Mouse (Mus musculus): ENCODE data around the gene Arid4a. TPM values are rescaled to one million over a fixed set of nuclear protein-coding genes. Genes with fewer than 3 reads are reported as not detected.
"Not testable (repeated sequence)": the region's sequence is repeated elsewhere in the genome, so short reads cannot be mapped to it uniquely, and the experiment has no call there.

Arid4a gene
- total RNA-seq, 2 experiments from 2014 or later: 7.8 to 8.1 TPM

DNA sequence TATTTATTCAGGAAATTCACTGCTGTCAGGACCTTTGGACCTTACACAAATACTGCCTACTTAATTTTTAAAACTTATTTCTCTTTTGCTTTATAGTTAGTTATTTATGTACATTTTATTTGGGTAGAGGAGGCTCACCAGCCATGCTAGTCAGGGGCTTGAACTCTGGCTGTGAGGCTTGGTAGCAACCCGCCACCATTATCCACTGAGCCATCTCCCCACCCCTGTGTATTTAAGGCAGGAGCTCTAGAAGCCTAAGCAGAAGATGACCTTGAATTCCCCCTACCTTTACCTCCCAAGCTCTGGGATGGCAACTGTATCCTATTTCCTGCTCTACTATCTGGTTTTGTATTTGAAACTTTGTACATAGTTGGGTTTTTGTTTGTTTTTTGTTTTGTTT is 37.7 kb downstream of the Arid4a start:
- DNase-seq: no peak

- no peak for DNase-seq
Measured at GRCm38 (mm10) chr12:71055537-71055936, 39.7 kb downstream of the Arid4a start.

- DNase-seq: no peak
Measured at GRCm38 (mm10) chr12:71059741-71060140, 44.0 kb downstream of the Arid4a start.

DNA sequence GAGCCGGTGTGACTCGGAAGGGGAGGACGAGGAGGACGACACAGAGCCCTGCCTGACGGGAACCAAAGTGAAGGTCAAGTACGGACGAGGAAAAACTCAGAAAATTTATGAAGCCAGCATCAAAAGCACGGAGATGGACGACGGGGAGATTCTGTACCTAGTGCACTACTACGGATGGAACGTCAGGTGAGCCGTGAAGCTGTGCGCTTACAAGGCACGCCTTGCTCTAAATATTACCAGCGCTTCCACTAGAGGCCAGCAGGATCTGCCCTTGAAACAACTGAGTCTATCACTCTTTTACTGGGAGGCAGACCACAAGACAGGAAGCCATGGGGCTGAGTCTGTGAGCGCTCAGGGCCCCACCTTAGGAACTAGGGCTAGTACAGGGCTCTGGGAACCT is 54.1 kb downstream of the Arid4a start:
- DNase-seq: no peak

DNA sequence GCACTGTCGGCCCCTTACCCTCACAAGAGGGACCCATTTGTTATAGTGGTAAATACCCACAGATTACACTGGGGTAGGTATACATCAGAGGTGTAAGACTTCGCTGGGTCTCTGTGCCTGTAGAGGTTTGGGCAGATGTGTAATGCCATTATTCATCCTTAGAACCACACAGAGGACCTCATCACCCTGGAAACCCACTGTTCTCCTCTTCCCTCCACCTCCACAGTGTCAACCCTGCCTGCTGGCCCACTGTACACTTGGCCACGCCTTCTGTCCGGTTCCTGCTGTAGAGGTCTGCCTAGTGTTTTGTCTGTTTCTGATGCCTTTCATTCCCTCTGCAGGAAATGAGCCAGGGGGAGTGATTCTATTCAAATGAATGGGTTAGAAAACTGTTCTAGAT is 56.3 kb downstream of the Arid4a start:
- no peak for DNase-seq

GRCm38 (mm10) chr12:71073113-71073730 is 57.4 kb downstream of the Arid4a start:
- DNase-seq: no peak

- no peak for DNase-seq
Measured at GRCm38 (mm10) chr12:71086331-71086730, 70.5 kb downstream of the Arid4a start.

DNA sequence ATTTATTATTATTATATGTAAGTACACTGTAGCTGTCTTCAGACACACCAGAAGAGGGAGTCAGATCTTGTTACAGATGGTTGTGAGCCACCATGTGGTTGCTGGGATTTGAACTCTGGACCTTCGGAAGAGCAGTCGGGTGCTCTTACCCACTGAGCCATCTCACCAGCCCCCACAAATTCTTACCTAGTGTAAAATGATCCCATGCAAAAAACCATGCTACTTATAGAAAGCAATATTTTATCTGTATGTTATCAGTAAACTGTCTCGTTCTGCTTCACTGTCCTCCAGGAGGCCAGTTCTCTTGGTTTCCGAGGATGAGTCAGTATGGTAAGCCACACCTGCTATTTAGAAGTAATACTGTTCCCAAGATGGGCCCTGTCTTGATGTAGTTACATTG is 88.5 kb downstream of the Arid4a start:
- DNase-seq: not testable (repeated sequence)

DNA sequence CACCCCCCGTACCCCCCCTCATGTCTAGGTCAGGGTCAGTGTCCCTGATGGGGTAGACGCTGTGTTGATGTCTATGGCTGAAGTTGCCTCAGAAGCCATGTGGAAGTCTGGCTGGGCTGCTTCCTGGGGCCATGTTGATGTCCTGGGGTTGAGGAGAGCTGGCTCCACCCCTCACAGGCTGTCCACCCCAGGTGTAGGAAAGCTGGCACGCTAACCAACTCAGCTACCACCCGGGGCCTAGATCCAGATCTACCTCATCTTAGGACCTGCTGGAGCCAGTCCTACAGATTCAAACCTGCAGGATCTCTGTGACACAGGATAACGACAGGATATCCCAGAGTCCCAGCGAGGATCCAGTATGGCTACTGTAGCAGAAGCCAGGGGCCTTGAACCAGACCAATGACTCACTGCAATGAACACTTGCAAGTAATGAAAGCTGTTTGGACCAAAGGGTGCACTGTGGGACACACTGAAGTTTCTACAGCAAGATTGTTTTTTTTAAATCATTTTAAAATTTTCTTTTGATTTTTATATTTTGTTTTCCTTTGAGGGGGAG is 91.5 kb downstream of the Arid4a start:
- DNase-seq: no peak

DNA sequence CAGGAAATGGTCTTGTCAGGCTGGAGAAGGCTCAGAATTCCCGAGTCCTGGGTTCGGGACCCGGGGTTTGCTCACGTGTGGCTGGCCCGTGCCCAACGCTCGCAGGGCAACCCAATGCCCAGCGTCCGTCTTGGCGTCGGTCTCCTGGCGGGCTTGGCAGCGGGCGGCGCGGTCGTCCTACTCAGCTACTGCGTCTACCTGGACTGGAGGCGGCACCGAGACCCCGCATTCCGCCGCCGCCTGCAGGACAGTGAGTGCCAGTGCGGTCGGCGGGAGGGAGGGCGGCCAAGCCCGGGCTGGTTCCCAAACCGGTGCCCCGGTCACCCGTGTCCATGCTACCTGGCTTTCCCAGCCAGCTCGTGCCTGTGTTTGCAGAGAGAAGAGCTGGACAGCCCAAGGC is 95.5 kb downstream of the Arid4a start, which contains the start of gene Tomm20l:
Gene Tomm20l (plus strand): TSS at position 98 of the 400 bp plus-strand sequence.
- DNase-seq: no peak

GRCm38 (mm10) chr12:71113074-71113473 is 97.3 kb downstream of the Arid4a start:
- DNase-seq: no peak

- DNase-seq: no peak
Measured at GRCm38 (mm10) chr12:71113675-71114288, 98.0 kb downstream of the Arid4a start.

GRCm38 (mm10) chr12:71116411-71116810 is 100.6 kb downstream of the Arid4a start:
- no peak for DNase-seq

- DNase-seq: no peak
Measured at GRCm38 (mm10) chr12:71122731-71123130, 106.9 kb downstream of the Arid4a start.

GRCm38 (mm10) chr12:71123286-71123685 is 107.5 kb downstream of the Arid4a start:
- no peak for DNase-seq

- DNase-seq: no peak
Measured at GRCm38 (mm10) chr12:71135581-71135980, 119.8 kb downstream of the Arid4a start.

DNA sequence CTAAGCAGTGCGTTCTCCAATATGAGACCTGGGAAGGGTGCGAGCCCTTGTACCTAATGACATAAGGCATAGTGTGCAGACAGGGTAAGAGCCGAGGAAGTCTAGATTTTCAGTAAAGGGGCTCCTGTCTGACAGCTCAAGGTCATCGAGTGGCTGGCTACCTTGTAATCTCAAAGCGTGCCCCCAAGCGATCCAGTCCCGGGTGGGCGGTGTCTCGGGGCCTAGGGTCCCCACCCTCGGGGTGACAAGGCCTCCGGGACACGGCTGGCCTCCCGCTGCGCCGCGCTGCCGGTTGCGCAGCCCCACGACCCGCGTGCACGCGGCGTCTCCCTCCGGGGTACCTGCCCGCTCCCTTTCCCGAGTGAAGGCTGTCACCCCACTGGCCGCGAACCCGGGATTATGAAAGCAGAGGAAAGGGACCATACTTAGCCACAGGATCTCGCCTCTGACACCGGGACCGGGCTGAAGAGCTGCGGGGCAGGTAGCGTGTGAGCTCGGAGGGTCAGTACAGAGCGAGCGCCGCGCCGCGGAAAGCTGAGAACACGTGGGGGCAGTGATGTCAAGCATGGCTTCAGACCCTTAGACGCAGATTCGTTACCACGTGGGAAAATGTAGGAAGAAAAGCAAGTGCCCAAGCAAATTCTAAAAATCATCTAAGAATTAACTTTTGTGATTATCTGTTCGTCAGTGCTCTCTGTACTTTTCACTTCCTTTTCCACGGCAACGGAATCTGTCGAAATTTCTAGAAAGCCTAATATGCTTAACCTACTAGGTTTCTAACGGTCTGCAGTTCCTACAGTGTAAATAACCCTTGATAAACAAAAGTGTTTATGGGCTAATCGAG is 120.6 kb downstream of the Arid4a start, which contains the start of the genes Timm9 and 2700049A03Rik:
Gene Timm9 (minus strand): TSS at position 555 of the 844 bp plus-strand sequence.
Gene 2700049A03Rik (plus strand): TSS at position 719 of the 844 bp plus-strand sequence.
- peak; percentile 64 for DNase-seq

DNA sequence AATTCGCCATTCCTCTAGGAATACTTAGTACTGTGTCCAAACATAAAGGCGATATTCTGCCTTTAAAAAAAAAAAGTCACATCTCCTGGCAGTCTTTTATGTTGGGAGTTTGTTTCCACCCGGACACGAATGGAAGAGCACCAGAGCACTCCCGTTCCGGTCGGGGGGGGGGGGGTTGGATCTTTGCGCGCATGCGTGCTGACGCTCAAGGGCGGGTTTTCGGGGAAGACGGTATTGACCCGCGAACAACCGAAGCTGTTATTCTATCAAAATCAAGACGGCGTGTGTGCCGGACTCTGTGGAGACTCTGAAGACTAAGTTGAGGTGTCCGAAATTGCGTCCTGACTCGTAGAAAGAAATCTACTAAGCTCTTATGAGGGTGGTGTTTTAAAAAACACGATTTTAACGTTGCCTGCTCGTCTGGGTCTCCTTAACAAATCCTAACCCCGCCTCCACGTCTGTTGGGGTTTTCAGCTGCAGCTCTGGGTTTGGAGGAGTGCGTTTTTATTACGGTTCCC is 121.2 kb downstream of the Arid4a start:
- peak; percentile 67 for DNase-seq

- DNase-seq: no peak
Measured at GRCm38 (mm10) chr12:71137686-71138085, 121.9 kb downstream of the Arid4a start.

DNA sequence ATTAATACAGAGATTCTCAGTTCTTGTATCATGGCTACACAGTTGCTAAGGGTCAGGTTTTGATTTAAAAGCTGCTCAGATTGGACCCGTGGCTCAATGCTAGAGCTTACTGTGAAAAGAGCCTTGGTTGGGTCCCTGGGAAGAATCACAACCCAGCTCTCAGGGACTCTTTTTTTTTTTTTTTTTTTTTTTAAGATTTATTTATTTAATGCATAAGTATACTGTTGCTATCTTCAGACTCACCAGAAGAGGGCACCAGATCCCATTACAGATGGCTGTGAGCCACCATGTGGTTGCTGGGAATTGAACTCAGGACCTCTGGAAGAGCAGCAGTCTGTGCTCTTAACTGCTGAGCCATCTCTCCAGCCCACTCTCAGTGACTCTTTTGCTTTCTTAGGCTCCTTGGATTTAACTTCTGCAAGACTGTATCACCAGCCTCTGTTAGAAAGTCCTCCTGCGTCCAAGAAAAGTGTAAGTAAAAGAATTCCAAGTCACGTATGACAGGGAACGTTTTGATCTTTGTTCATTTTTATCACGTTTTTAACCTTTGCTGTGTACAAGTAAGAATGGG is 123.6 kb downstream of the Arid4a start:
- DNase-seq: no peak

GRCm38 (mm10) chr12:71141189-71141588 is 125.4 kb downstream of the Arid4a start:
- DNase-seq: no peak

DNA sequence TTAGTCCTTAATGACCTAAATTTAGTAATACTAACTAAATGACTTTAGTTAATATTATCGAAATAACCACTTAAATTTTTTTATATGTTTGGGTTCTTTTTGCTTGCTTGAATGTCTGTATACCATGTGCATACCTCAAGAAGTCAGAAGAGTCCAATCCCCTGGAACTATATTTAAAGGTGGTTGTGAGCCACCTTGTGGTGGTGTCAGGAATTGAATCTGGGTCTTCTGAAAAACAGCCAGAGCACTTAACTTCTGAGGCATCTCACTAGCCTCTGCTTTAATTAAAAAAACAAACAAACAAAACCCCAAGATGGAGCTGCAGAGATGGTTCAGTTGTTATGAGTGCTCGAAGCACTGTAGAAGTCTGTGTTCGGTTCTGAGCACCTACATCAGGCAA is 131.9 kb downstream of the Arid4a start:
- no peak for DNase-seq
